Mouse (Mus musculus) liver, embryonic 11.5 days (tissue): Measurements from ENCODE around the gene Eef2. TPM values are rescaled to one million over a fixed set of nuclear protein-coding genes. Genes with fewer than 3 reads are reported as not detected.
"Not testable (repeated sequence)": the region's sequence is repeated elsewhere in the genome, so short reads cannot be mapped to it uniquely, and the experiment has no call there.

Source experiments
- ATAC-seq: fragments of 200-750 bp; cut with Nextera tagmentation; replicated peaks from 2 replicates; pipeline ENCODE4 v1.8.0; 2017; ENCODE audit warnings: moderate number of reproducible peaks, mild to moderate bottlenecking, moderate TSS enrichment, moderate library complexity; ENCODE audit not compliant: low FRiP score
- DNase-seq: peaks from one replicate; pipeline ENCODE4 v3.0.0-alpha.2; 2017; ENCODE audit warnings: low spot score
- H3K27ac ChIP-seq: fragments of 300-500 bp; sonication (generic); 2 replicates; pipeline ENCODE4 v1.5.1; 2014; ENCODE audit warnings: mild to moderate bottlenecking, low read depth, low read length, control low read depth
- H3K27me3 ChIP-seq: fragments of 300-500 bp; sonication (generic); replicated peaks from 2 replicates; pipeline ENCODE4 v1.6.1; 2014; ENCODE audit warnings: low read length, mixed read lengths; ENCODE audit not compliant: control insufficient read depth, insufficient read depth
- H3K36me3 ChIP-seq: fragments of 300-500 bp; sonication (generic); 2 replicates; pipeline ENCODE4 v1.6.1; 2014; ENCODE audit warnings: mild to moderate bottlenecking, low read length, moderate library complexity, mixed read lengths; ENCODE audit not compliant: control insufficient read depth, insufficient read depth
- H3K4me1 ChIP-seq: fragments of 300-500 bp; sonication (generic); replicated peaks from 2 replicates; pipeline ENCODE4 v1.6.1; 2014; ENCODE audit warnings: low read length, mixed read lengths; ENCODE audit not compliant: control insufficient read depth, insufficient read depth
- H3K4me2 ChIP-seq: fragments of 300-500 bp; sonication (generic); 2 replicates; pipeline ENCODE4 v1.6.1; 2014; ENCODE audit warnings: mild to moderate bottlenecking, control low read depth, moderate library complexity
- H3K4me3 ChIP-seq: fragments of 300-500 bp; sonication (generic); 2 replicates; pipeline ENCODE4 v1.5.1; 2014; ENCODE audit warnings: low read depth, low read length, control low read depth
- H3K9ac ChIP-seq: fragments of 300-500 bp; sonication (generic); 2 replicates; pipeline ENCODE4 v1.6.1; 2014; ENCODE audit warnings: low read depth, low read length, control low read depth
- H3K9me3 ChIP-seq: fragments of 300-500 bp; sonication (generic); 2 replicates; pipeline ENCODE4 v1.6.1; 2016; ENCODE audit warnings: low read length, inconsistent platforms, mixed read lengths; ENCODE audit not compliant: control insufficient read depth
- WGBS: fragments of 180-500 bp; shearing (Covaris S2); extraction: QIAGEN DNeasy Blood & Tissue Kit; methylation state at CpG from one replicate; pipeline ENCODE4 v1.1.7; 2014; 5-methylcytosine and 5-hydroxymethylcytosine counted together
- polyA plus RNA-seq: library from polyadenylated mRNA; unstranded; fragments of >200 nt; fragmentation: Nextera tagmentation; extraction: Ambion mirVana; gene quantifications from 2 replicates; pipeline ENCODE4 v1.2.1, GENCODE M21; 2014

Gene Eef2
- polyA plus RNA-seq, 1 experiment from 2014 or later: 647 TPM

GRCm38 (mm10) chr10:81175345-81175701 is 1.1 kb upstream of the Eef2 start:
- Histone ChIP-seq H3K36me3 (peaks cover 32% of the 10 kb centered on the region), H3K4me1 (peaks cover 39% of the 10 kb centered on the region), H3K27ac (peak overlapping the region; percentile 92; the same call in 1 of the 2 replicates), H3K4me2 (peak overlapping the region; percentile 99), H3K4me3 (peak overlapping the region; percentile 41; the same call in 1 of the 2 replicates)
- DNase-seq, H3K9ac ChIP-seq, ATAC-seq, H3K27me3 ChIP-seq, H3K9me3 ChIP-seq: not testable (repeated sequence)
- WGBS: 9% methylated on average over 4 of the region's 4 CpGs

- peak overlapping the region; percentile 100 for H3K4me3 ChIP-seq
- peak overlapping the region; percentile 92 for H3K27ac ChIP-seq
- peaks cover 39% of the 10 kb centered on the region for H3K36me3 ChIP-seq
- 11% methylated on average over 13 of the region's 13 CpGs for WGBS
- DNase-seq: no peak
- peak overlapping the region; percentile 99 for H3K4me2 ChIP-seq
- no peaks in the 10 kb centered on the region for H3K27me3 ChIP-seq
- peak overlapping the region; percentile 53 for H3K9ac ChIP-seq
- H3K4me1 ChIP-seq: peaks cover 41% of the 10 kb centered on the region
- no peaks in the 10 kb centered on the region for H3K9me3 ChIP-seq
- peak; percentile 1; the same call in 1 of the 2 replicates for ATAC-seq
Measured at GRCm38 (mm10) chr10:81175936-81176465, 430 bp upstream of the Eef2 start.

GRCm38 (mm10) chr10:81177491-81177925 is 1.1 kb downstream of the Eef2 start:
- DNase-seq: no peak
- Histone ChIP-seq H3K9ac (peak overlapping the region; percentile 100), H3K36me3 (peaks cover 52% of the 10 kb centered on the region), H3K27me3 (no peaks in the 10 kb centered on the region), H3K4me1 (peaks cover 41% of the 10 kb centered on the region), H3K9me3 (no peaks in the 10 kb centered on the region), H3K4me3 (peak overlapping the region; percentile 100), H3K4me2 (peak overlapping the region; percentile 99), H3K27ac (peak overlapping the region; percentile 92)
- WGBS: 7% methylated on average over 16 of the region's 16 CpGs
- ATAC-seq: no peak

GRCm38 (mm10) chr10:81177958-81178712 is 1.7 kb downstream of the Eef2 start:
- Histone ChIP-seq H3K9me3 (no peaks in the 10 kb centered on the region), H3K4me2 (peak overlapping the region; percentile 99), H3K4me1 (peaks cover 41% of the 10 kb centered on the region), H3K27ac (peak overlapping the region; percentile 92), H3K27me3 (no peaks in the 10 kb centered on the region), H3K36me3 (peaks cover 52% of the 10 kb centered on the region), H3K9ac (peak overlapping the region; percentile 100), H3K4me3 (peak overlapping the region; percentile 100)
- DNase-seq (no peak), ATAC-seq (no peak)
- WGBS: 52% methylated on average over 14 of the region's 14 CpGs

- ATAC-seq (no peak), DNase-seq (no peak)
- peaks cover 52% of the 10 kb centered on the region for H3K36me3 ChIP-seq
- H3K4me2 ChIP-seq: peak overlapping the region; percentile 99
- H3K27ac ChIP-seq: peak overlapping the region; percentile 92; the same call in 1 of the 2 replicates
- peaks cover 39% of the 10 kb centered on the region for H3K4me1 ChIP-seq
- H3K27me3 ChIP-seq: no peaks in the 10 kb centered on the region
- H3K9ac ChIP-seq: peak overlapping the region; percentile 30; the same call in 1 of the 2 replicates
- peak overlapping the region; percentile 100 for H3K4me3 ChIP-seq
- WGBS: 93% methylated on average over 11 of the region's 11 CpGs
- no peaks in the 10 kb centered on the region for H3K9me3 ChIP-seq
Measured at GRCm38 (mm10) chr10:81178927-81179326, 2.5 kb downstream of the Eef2 start.

GRCm38 (mm10) chr10:81179451-81180342 is 3.3 kb downstream of the Eef2 start:
- Histone ChIP-seq H3K27ac (peak overlapping the region; percentile 26), H3K4me2 (no peak overlapping the region; the same call in 1 of the 2 replicates), H3K36me3 (peaks cover 52% of the 10 kb centered on the region), H3K9me3 (no peaks in the 10 kb centered on the region), H3K27me3 (no peaks in the 10 kb centered on the region), H3K9ac (peak overlapping the region; percentile 30; the same call in 1 of the 2 replicates), H3K4me3 (peak overlapping the region; percentile 100; the same call in 1 of the 2 replicates), H3K4me1 (peaks cover 37% of the 10 kb centered on the region)
- DNase-seq: no peak
- no peak for ATAC-seq
- 88% methylated on average over 32 of the region's 32 CpGs for WGBS

- peaks cover 30% of the 10 kb centered on the region for H3K4me1 ChIP-seq
Measured at GRCm38 (mm10) chr10:81180946-81181345, 4.5 kb downstream of the Eef2 start.

GRCm38 (mm10) chr10:81181860-81182259 is 5.4 kb downstream of the Eef2 start:
- Histone ChIP-seq H3K4me1 (peaks cover 29% of the 10 kb centered on the region), H3K27ac (peak overlapping the region; percentile 49; the same call in 1 of the 2 replicates)
- not testable (repeated sequence) for DNase-seq

More at GRCm38 (mm10) chr10:81180946-81181345, 4.5 kb downstream of the Eef2 start:
- Histone ChIP-seq H3K36me3 (peaks cover 55% of the 10 kb centered on the region), H3K9ac (no peak overlapping the region), H3K27ac (no peak overlapping the region; the same call in 1 of the 2 replicates), H3K4me2 (no peak overlapping the region), H3K4me3 (0 out of 2 replicates have a peak overlapping the region, but pooled peaks have one; percentile 7), H3K27me3 (no peaks in the 10 kb centered on the region), H3K9me3 (no peaks in the 10 kb centered on the region)
- 92% methylated on average over 13 of the region's 13 CpGs for WGBS
- no peak for ATAC-seq
- DNase-seq: no peak

More at GRCm38 (mm10) chr10:81181860-81182259, 5.4 kb downstream of the Eef2 start:
- not testable (repeated sequence) for H3K4me3 ChIP-seq, H3K27me3 ChIP-seq, H3K9ac ChIP-seq, ATAC-seq, H3K4me2 ChIP-seq, H3K9me3 ChIP-seq
- H3K36me3 ChIP-seq: peaks cover 59% of the 10 kb centered on the region
- WGBS: 71% methylated on average over 12 of the region's 12 CpGs
